Mouse (Mus musculus) MEL (cell line): ENCODE data around the gene Osbpl10.

ENCODE experiments used
- MAFK ChIP-seq: IDR thresholded peaks from 2 replicates; pipeline ENCODE4 v1.6.1; 2011; ENCODE audit warnings: low read depth, mild to moderate bottlenecking, low read length, improper control_type of control experiment, borderline replicate concordance
- POLR2A ChIP-seq, 2 experiments: IDR thresholded peaks; 2 replicates each; pipeline ENCODE4 v1.6.1; 2011 to 2012; ENCODE audit warnings: low read length in 2 of 2, mild to moderate bottlenecking in 2 of 2, control low read depth in 1 of 2, improper control_type of control experiment in 1 of 2, low read depth in 1 of 2, moderate library complexity in 1 of 2; ENCODE audit not compliant: control insufficient read depth in 1 of 2, insufficient read depth in 1 of 2, poor library complexity in 1 of 2
- POLR2AphosphoS5 ChIP-seq: IDR thresholded peaks from 2 replicates; pipeline ENCODE4 v1.6.1; 2012; ENCODE audit warnings: low read depth, borderline replicate concordance, mild to moderate bottlenecking, inconsistent platforms, low read length, moderate library complexity, mixed read lengths
- ZKSCAN1 ChIP-seq: IDR thresholded peaks from 2 replicates; pipeline ENCODE4 v1.6.1; 2012; ENCODE audit warnings: low read depth, mild to moderate bottlenecking, inconsistent platforms, low read length, improper control_type of control experiment, moderate library complexity

DNA sequence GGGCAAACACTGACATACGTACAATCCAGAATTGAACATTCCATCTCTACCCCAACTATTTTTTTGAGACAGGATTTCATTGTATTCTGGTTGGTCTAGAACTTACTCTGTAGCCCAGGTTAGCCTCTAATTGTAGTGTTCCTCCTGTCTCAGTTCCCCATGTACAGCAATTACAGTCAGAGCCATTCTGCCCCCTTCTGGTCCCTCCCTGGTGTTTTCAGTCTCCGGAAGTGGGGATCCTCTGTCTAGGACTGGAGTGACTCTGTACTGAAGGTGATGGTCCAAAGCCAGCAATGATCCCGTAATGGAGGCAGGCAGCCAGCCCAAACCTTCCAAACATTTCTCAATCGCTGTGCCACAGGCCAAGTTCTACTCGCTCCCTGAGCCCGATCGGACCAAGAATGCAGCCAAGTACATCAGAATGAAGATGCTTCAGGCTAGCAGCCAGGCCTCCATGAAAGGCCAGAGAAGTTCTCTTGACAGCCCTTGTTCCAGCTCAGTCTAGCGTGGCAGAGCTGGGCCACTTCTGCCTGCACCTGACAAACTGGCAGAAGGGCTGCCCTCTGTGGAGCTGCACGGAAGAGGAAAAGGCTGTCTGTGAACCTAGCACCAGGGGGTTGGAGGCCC lies 47.8 kb upstream of the Osbpl10 start:
- TF ChIP-seq ZKSCAN1: no peak
- no peak for TF ChIP-seq POLR2A (IDR thresholded peaks at IDR 0.05; ENCODE audit: control insufficient read depth in 1 of 2, insufficient read depth in 1 of 2, low read depth in 1 of 2, low read length in 2 of 2, poor library complexity in 1 of 2)
- no peak for TF ChIP-seq POLR2AphosphoS5
- no peak for TF ChIP-seq MAFK
